Mouse (Mus musculus) midbrain, embryonic 13.5 days (tissue): ENCODE results near the gene Gzmm. TPM values are rescaled to one million over a fixed set of nuclear protein-coding genes. Genes with fewer than 3 reads are reported as not detected.

Experiments
- ATAC-seq: fragments of 200-750 bp; cut with Nextera tagmentation; 2 replicates; pipeline ENCODE4 v1.8.0; 2017; ENCODE audit warnings: mild to moderate bottlenecking, moderate TSS enrichment, moderate library complexity
- H3K27ac ChIP-seq: fragments of 300-500 bp; sonication (generic); 2 replicates; pipeline ENCODE4 v1.5.1; 2015; ENCODE audit warnings: inconsistent platforms, mild to moderate bottlenecking, moderate library complexity
- H3K27me3 ChIP-seq: fragments of 300-500 bp; sonication (generic); 2 replicates; pipeline ENCODE4 v1.6.1; 2015; ENCODE audit warnings: mild to moderate bottlenecking, inconsistent platforms
- H3K36me3 ChIP-seq: fragments of 300-500 bp; sonication (generic); 2 replicates; pipeline ENCODE4 v1.6.1; 2015; ENCODE audit warnings: mild to moderate bottlenecking, inconsistent platforms
- H3K4me1 ChIP-seq: fragments of 300-500 bp; sonication (generic); replicated peaks from 2 replicates; pipeline ENCODE4 v1.6.1; 2015; ENCODE audit warnings: inconsistent platforms
- H3K4me2 ChIP-seq: fragments of 300-500 bp; sonication (generic); replicated peaks from 2 replicates; pipeline ENCODE4 v1.6.1; 2015; ENCODE audit warnings: moderate library complexity, mild to moderate bottlenecking, inconsistent platforms
- H3K4me3 ChIP-seq: fragments of 300-500 bp; sonication (generic); replicated peaks from 2 replicates; pipeline ENCODE4 v1.5.1; 2015; ENCODE audit warnings: mild to moderate bottlenecking, inconsistent platforms
- H3K9ac ChIP-seq: fragments of 300-500 bp; sonication (generic); replicated peaks from 2 replicates; pipeline ENCODE4 v1.6.1; 2015; ENCODE audit warnings: mild to moderate bottlenecking, inconsistent platforms
- H3K9me3 ChIP-seq: fragments of 300-500 bp; sonication (generic); 2 replicates; pipeline ENCODE4 v1.6.1; 2016; ENCODE audit warnings: mild to moderate bottlenecking, inconsistent platforms
- WGBS: fragments of 180-500 bp; shearing (Covaris S2); methylation state at CpG from one replicate; pipeline ENCODE4 v1.1.7; 2015; 5-methylcytosine and 5-hydroxymethylcytosine counted together
- polyA plus RNA-seq: library from polyadenylated mRNA; unstranded; fragments of >200 nt; fragmentation: Nextera tagmentation; extraction: Ambion mirVana; gene quantifications from 2 replicates; pipeline ENCODE4 v1.2.1, GENCODE M21; 2015

Gene Gzmm
- polyA plus RNA-seq, 1 experiment from 2014 or later: 1.4 TPM

DNA sequence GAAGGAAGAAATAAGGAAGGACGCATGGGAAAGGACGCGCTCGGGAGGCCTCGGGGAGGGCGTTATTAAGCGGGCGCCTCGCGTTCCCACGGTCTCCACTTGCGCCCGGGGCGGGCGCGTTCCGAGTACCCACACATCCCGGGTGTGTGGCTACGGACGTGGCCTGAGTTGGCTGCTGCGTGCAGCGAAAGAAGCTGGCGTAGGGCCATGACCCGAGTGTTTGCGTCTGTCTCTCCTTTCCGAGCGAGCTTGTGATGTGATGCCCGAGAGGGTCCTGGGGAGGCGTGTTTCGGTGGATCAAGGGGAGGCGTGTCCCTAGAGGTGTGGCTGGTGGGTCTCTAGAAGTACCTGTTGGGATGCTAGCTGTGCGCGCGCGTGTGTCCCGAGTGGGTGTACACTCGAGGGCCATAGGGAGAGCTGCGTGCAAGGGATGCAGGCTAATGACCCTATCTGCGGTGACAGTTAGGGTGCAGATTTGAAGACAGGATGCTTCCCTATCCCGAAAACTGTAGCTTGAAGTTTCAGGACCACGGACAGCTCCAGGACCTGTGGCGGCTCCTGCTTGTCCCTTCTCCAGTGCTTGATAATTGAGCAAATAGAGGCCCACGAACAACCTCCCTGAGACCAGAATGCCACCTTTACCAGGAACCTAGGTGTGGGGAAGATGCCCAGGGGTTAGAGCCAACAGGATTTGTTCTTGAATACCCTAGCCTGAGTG is 29.0 kb downstream of the Gzmm start:
- Histone ChIP-seq H3K9ac (peak overlapping the region; percentile 73), H3K4me3 (peak overlapping the region; percentile 60), H3K4me1 (peaks cover 21% of the 10 kb centered on the region), H3K9me3 (no peaks in the 10 kb centered on the region), H3K27ac (no peak overlapping the region), H3K36me3 (no peaks in the 10 kb centered on the region), H3K4me2 (peak overlapping the region; percentile 92), H3K27me3 (peaks cover 64% of the 10 kb centered on the region)
- 0 out of 2 replicates have a peak, but pooled peaks have one; percentile 11 for ATAC-seq
- WGBS: 6% methylated on average over 43 of the region's 43 CpGs

DNA sequence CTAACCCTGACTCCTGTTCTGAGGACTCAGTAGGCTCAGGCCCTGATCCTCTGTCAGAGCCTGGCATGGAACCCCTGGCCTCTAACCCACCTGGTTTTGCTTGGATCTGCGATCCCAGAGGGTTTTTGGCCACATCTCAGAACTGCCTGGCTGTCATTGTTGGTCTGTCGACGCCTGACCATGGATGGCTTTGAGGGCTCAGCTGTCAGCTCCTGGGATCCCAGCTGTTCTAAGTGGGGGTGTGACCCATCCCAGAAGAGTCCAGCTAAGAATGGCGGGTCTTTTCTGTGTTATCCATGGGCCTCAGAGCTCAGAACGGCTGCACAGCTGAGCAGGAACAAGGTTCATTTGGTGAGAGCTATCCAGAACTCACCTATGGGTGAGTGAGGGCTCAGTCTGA is 32.3 kb downstream of the Gzmm start:
- H3K4me2 ChIP-seq: no peak overlapping the region
- H3K9ac ChIP-seq: no peak overlapping the region
- no peaks in the 10 kb centered on the region for H3K9me3 ChIP-seq
- WGBS: 69% methylated on average over 5 of the region's 5 CpGs
- no peaks in the 10 kb centered on the region for H3K36me3 ChIP-seq
- no peak overlapping the region for H3K4me3 ChIP-seq
- no peak overlapping the region for H3K27ac ChIP-seq
- ATAC-seq: no peak
- H3K27me3 ChIP-seq: peaks cover 41% of the 10 kb centered on the region
- peaks cover 20% of the 10 kb centered on the region for H3K4me1 ChIP-seq

DNA sequence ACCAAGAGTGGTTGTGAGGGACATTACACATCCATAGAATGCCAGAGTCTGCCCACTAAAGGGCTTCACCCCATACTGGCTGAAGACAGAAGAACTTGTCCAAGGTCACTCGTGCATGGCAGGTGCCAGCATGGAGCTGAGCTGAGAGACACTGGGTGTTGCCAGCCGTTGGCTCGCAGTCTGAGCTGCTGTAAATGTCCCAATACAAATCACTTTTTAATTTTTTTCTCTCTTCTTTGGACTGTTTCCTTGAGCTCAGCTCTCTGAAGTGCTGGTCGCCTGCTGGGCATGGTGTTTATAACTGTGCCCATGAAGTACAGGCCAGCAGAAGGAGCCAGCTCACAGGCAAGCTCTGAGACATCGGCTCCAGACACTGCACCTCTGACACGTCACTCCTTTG is 34.2 kb downstream of the Gzmm start:
- H3K4me3 ChIP-seq: no peak overlapping the region
- peaks cover 2% of the 10 kb centered on the region; the same call in 1 of the 2 replicates for H3K4me1 ChIP-seq
- H3K27ac ChIP-seq: no peak overlapping the region
- no peaks in the 10 kb centered on the region for H3K9me3 ChIP-seq
- H3K27me3 ChIP-seq: peaks cover 22% of the 10 kb centered on the region
- WGBS: 58% methylated on average over 6 of the region's 6 CpGs
- no peak overlapping the region for H3K9ac ChIP-seq
- no peak for ATAC-seq
- no peak overlapping the region for H3K4me2 ChIP-seq
- H3K36me3 ChIP-seq: no peaks in the 10 kb centered on the region; the same call in 1 of the 2 replicates

DNA sequence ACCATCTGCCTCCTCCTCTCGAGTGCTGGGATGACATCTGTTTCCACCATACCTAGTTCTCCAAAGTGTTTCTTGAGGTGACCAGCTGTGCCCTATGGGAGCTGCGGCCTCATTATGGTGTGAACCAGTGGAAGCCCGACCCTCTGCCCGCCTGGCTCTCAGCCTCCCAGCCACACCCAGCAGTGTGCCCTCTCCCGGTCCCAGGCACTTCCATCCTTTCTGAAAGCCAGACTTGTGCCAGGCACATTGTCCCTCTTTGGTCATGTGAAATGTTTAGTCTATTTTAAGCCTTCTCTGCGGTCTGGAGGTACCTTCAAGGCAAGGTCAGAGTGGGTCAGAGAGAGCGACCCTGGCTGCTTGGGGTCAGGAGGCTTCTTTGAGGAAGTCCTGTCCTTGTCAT is 34.9 kb downstream of the Gzmm start:
- Histone ChIP-seq H3K27ac (no peak overlapping the region), H3K4me2 (no peak overlapping the region), H3K9ac (no peak overlapping the region), H3K9me3 (no peaks in the 10 kb centered on the region), H3K4me3 (no peak overlapping the region), H3K4me1 (no peaks in the 10 kb centered on the region), H3K36me3 (no peaks in the 10 kb centered on the region; the same call in 1 of the 2 replicates), H3K27me3 (peaks cover 15% of the 10 kb centered on the region)
- no peak for ATAC-seq
- 90% methylated on average over 7 of the region's 7 CpGs for WGBS

DNA sequence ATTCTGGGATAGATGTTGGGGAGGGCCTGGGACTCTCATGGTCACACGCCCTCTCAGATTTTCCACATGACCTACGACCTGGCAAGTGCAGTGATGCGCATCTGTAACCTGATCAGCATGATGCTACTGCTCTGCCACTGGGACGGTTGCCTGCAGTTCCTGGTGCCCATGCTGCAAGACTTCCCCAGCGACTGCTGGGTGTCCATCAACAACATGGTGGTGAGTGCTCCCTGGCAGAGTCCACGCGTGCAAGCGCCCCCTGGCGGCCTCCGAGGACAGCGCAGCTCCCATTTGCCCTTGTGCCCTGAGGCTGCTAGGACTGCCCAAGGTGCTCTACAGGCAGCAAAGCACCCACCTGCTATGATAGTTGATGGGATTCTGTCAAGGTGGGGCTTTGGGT is 37.3 kb downstream of the Gzmm start:
- no peaks in the 10 kb centered on the region for H3K9me3 ChIP-seq
- H3K4me2 ChIP-seq: no peak overlapping the region
- no peak overlapping the region for H3K4me3 ChIP-seq
- no peak overlapping the region for H3K27ac ChIP-seq
- ATAC-seq: no peak
- no peaks in the 10 kb centered on the region for H3K4me1 ChIP-seq
- 31% methylated on average over 11 of the region's 11 CpGs for WGBS
- peaks cover 5% of the 10 kb centered on the region; the same call in 1 of the 2 replicates for H3K36me3 ChIP-seq
- no peak overlapping the region for H3K9ac ChIP-seq
- H3K27me3 ChIP-seq: no peaks in the 10 kb centered on the region

DNA sequence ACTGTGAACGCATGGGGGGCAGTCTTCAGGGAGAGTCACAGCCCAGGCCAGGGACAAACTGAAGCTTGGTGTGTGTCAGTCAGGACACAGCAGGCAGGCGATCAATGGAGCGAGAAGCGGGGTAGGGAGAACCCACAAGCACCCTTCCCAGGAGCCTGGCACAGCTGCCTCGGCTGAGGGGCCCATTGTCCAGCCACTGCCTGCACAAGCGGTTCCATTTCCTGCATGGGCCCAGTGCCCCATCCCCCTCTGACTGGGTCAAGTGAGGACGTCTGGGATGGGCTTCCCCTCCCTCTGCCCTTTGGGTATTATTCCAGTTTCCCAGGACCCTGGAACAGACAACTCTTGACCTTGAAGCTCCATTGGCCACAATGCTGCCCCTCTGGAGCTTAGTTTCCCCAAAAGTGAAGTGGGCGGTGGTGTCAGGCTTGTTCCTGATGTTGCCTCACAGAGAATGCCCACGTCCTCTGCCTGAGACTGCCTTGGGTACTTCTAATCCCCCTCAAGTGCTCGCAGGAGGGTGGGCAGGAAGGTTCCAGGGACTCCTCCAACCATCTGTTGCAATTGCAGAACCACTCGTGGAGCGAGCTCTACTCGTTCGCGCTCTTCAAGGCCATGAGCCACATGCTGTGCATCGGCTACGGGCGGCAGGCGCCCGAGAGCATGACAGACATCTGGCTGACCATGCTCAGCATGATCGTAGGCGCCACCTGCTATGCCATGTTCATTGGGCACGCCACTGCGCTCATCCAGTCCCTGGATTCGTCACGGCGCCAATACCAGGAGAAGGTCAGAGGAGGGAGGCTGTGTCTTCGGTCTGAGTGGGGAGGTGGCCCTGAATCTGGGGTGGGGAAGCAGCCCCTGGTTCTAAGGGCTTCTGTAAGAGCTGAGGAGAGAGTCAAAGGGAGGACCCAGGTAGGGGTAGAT is 39.8 kb downstream of the Gzmm start:
- no peaks in the 10 kb centered on the region for H3K27me3 ChIP-seq
- no peak overlapping the region for H3K4me2 ChIP-seq
- H3K4me3 ChIP-seq: no peak overlapping the region
- no peaks in the 10 kb centered on the region for H3K4me1 ChIP-seq
- peaks cover 27% of the 10 kb centered on the region for H3K36me3 ChIP-seq
- H3K9ac ChIP-seq: no peak overlapping the region
- no peak for ATAC-seq
- WGBS: 77% methylated on average over 28 of the region's 28 CpGs
- H3K9me3 ChIP-seq: 0 out of 2 replicates have a peak, but pooled peaks cover 3% of the 10 kb centered on the region
- no peak overlapping the region for H3K27ac ChIP-seq

DNA sequence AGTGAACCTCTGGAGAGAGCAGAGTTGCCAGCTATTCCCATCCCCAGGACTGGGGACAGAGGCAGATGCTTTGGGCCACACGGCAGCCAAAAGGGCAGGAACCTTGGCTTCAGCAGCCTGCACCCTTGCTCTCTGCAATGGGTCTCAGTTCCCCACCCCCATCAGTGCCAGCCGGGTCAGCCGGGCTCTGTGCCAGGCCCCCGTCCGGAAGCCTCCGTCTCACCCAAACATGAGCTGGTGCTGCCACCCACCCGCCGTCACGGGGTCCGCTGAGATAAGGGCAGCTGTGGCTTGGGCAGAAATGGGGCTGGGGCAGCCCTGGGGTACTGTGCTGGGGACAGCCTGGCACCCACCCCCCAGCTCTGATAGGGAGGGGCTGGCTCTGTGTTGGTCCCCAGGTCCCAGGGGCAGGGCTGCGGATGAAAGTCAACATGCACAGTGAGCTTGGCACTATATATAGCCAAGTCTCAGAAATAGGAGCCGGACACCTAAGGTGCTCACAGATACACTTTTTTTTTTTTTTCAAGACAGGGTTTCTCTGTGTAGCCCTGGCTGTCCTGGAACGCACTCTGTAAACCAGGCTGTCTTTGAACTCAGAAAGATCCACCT is 40.6 kb downstream of the Gzmm start:
- H3K4me2 ChIP-seq: no peak overlapping the region
- H3K9me3 ChIP-seq: 0 out of 2 replicates have a peak, but pooled peaks cover 3% of the 10 kb centered on the region
- peaks cover 35% of the 10 kb centered on the region for H3K36me3 ChIP-seq
- no peaks in the 10 kb centered on the region for H3K4me1 ChIP-seq
- H3K9ac ChIP-seq: no peak overlapping the region
- no peaks in the 10 kb centered on the region for H3K27me3 ChIP-seq
- H3K27ac ChIP-seq: no peak overlapping the region
- 91% methylated on average over 13 of the region's 13 CpGs for WGBS
- no peak for ATAC-seq
- no peak overlapping the region for H3K4me3 ChIP-seq

DNA sequence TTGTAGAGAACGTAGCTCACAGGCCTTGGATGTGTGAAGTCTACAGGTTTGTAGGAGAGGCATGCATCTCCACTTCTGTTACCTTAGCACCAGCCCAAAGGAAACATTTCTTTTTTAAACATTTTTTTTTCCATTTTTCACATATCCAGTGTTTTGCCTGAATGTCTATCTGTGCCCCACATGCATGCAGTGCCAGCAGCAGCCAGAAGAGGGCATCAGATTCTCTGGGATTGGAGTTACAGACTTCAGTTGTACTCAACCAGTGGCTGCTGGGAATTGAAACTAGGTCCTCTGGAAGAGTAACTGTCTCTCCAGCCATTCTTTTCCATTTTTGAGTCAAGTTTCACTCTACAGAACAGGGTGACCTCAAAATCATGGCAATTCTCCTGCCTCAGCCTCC is 43.7 kb downstream of the Gzmm start:
- 100% methylated on average over 1 of the region's 1 CpGs for WGBS

DNA sequence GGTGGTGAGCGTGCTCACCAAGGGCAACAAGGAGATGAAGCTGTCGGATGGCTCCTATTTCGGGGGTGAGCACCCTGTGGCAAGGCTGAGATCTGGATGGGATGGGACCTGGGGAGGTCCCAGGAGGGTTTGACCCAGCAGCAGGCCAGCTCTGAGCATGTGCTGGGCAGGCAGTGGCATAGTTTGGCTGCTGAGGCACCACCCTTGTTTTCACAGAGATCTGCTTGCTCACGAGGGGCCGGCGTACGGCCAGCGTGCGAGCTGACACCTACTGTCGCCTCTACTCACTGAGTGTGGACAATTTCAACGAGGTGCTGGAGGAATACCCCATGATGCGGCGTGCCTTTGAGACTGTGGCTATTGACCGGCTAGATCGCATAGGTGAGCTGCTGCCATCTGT is 45.0 kb downstream of the Gzmm start:
- Histone ChIP-seq H3K27me3 (peaks cover 21% of the 10 kb centered on the region), H3K9ac (no peak overlapping the region), H3K36me3 (peaks cover 79% of the 10 kb centered on the region), H3K4me1 (peaks cover 5% of the 10 kb centered on the region; the same call in 1 of the 2 replicates), H3K9me3 (peaks cover 23% of the 10 kb centered on the region), H3K4me3 (no peak overlapping the region), H3K27ac (no peak overlapping the region), H3K4me2 (no peak overlapping the region)
- ATAC-seq: no peak
- 96% methylated on average over 15 of the region's 15 CpGs for WGBS

More for the DNA sequence above, 43.7 kb downstream of the Gzmm start:
- H3K27me3 ChIP-seq: peaks cover 21% of the 10 kb centered on the region
- no peak for ATAC-seq
- H3K4me1 ChIP-seq: peaks cover 5% of the 10 kb centered on the region; the same call in 1 of the 2 replicates
- H3K36me3 ChIP-seq: peaks cover 66% of the 10 kb centered on the region
- H3K4me2 ChIP-seq: no peak overlapping the region
- H3K9ac ChIP-seq: no peak overlapping the region
- H3K9me3 ChIP-seq: peaks cover 11% of the 10 kb centered on the region; the same call in 1 of the 2 replicates
- no peak overlapping the region for H3K27ac ChIP-seq
- H3K4me3 ChIP-seq: no peak overlapping the region

DNA sequence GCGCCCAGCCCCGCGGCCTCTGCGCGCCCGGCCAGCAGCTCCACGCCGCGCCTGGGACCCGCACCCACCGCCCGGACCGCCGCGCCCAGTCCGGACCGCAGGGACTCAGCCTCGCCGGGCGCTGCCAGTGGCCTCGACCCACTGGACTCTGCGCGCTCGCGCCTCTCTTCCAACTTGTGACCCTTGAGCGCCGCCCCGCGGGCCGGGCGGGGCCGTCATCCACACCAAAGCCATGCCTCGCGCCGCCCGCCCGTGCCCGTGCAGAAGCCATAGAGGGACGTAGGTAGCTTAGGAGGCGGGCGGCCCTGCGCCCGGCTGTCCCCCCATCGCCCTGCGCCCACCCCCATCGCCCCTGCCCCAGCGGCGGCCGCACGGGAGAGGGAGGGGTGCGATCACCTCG is 46.5 kb downstream of the Gzmm start:
- peaks cover 94% of the 10 kb centered on the region for H3K36me3 ChIP-seq
- H3K9ac ChIP-seq: no peak overlapping the region
- no peak; the same call in 1 of the 2 replicates for ATAC-seq
- H3K4me3 ChIP-seq: 0 out of 2 replicates have a peak overlapping the region, but pooled peaks have one; percentile 1
- no peak overlapping the region for H3K27ac ChIP-seq
- peak overlapping the region; percentile 11; the same call in 1 of the 2 replicates for H3K4me2 ChIP-seq
- H3K27me3 ChIP-seq: peaks cover 21% of the 10 kb centered on the region
- 38% methylated on average over 49 of the region's 52 CpGs for WGBS
- peaks cover 5% of the 10 kb centered on the region; the same call in 1 of the 2 replicates for H3K4me1 ChIP-seq
- peaks cover 38% of the 10 kb centered on the region for H3K9me3 ChIP-seq

DNA sequence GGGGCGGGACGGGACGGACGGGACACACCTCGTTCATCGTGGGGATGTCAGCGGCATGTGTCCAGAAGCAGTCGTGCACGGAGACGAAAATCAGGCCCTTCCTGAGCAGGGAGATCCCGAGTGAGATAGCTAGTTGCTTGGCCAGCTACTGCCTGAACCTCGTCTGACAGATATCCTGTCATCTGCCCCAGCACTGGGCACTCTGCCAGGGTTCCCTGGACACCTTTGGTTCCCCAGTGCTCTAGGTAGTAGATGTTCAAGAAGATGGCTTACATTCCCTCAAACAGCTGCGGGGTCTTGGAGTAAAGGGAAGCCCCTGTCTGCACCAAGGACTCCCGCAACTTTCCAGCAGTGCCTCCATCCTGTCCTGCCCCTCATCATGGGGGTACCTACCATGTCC is 47.9 kb downstream of the Gzmm start:
- 94% methylated on average over 14 of the region's 14 CpGs for WGBS
- peaks cover 21% of the 10 kb centered on the region for H3K27me3 ChIP-seq

More for the DNA sequence above, 47.9 kb downstream of the Gzmm start:
- H3K27ac ChIP-seq: no peak overlapping the region
- no peak overlapping the region for H3K9ac ChIP-seq
- peaks cover 40% of the 10 kb centered on the region for H3K9me3 ChIP-seq
- H3K4me1 ChIP-seq: peaks cover 5% of the 10 kb centered on the region; the same call in 1 of the 2 replicates
- ATAC-seq: no peak
- peaks cover 98% of the 10 kb centered on the region for H3K36me3 ChIP-seq
- H3K4me2 ChIP-seq: no peak overlapping the region
- no peak overlapping the region for H3K4me3 ChIP-seq
